Mouse (Mus musculus) forebrain, postnatal 0 days (tissue): ENCODE measurements around the gene Sowaha. TPM values are rescaled to one million over a fixed set of nuclear protein-coding genes. Genes with fewer than 3 reads are reported as not detected.

ENCODE experiments used
- ATAC-seq: fragments of 200-750 bp; cut with Nextera tagmentation; 2 replicates; pipeline ENCODE4 v1.8.0; 2017; ENCODE audit warnings: mild to moderate bottlenecking, moderate library complexity
- DNase-seq: peaks from one replicate; pipeline ENCODE4 v3.0.0-alpha.2; 2015
- H3K27ac ChIP-seq: fragments of 300-500 bp; sonication (generic); 2 replicates; pipeline ENCODE4 v1.5.1; 2014; ENCODE audit warnings: low read depth, mild to moderate bottlenecking, antibody characterized with exemption, low read length, moderate library complexity, mixed read lengths
- H3K27me3 ChIP-seq: fragments of 300-500 bp; sonication (generic); 2 replicates; pipeline ENCODE4 v1.6.1; 2014; ENCODE audit warnings: mild to moderate bottlenecking, low read length, mixed read lengths; ENCODE audit not compliant: insufficient read depth
- H3K36me3 ChIP-seq: fragments of 300-500 bp; sonication (generic); 2 replicates; pipeline ENCODE4 v1.6.1; 2014; ENCODE audit warnings: mild to moderate bottlenecking, moderate library complexity; ENCODE audit not compliant: insufficient read depth
- H3K4me1 ChIP-seq: fragments of 300-500 bp; sonication (generic); 2 replicates; pipeline ENCODE4 v1.6.1; 2014; ENCODE audit warnings: antibody characterized with exemption; ENCODE audit not compliant: insufficient read depth
- H3K4me2 ChIP-seq: fragments of 300-500 bp; sonication (generic); 2 replicates; pipeline ENCODE4 v1.6.1; 2014; ENCODE audit warnings: low read depth, mild to moderate bottlenecking, moderate library complexity
- H3K4me3 ChIP-seq: fragments of 300-500 bp; sonication (generic); 2 replicates; pipeline ENCODE4 v1.5.1; 2014; ENCODE audit warnings: low read depth, low read length, mixed read lengths
- H3K9ac ChIP-seq: fragments of 300-500 bp; sonication (generic); 2 replicates; pipeline ENCODE4 v1.6.1; 2014; ENCODE audit warnings: mild to moderate bottlenecking
- H3K9me3 ChIP-seq: fragments of 300-500 bp; sonication (generic); 2 replicates; pipeline ENCODE4 v1.6.1; 2016; ENCODE audit warnings: low read length
- CTCF ChIP-seq: sonication (generic); IDR thresholded peaks from 2 replicates; pipeline ENCODE4 v1.5.1; 2016; ENCODE audit warnings: antibody characterized with exemption, control low read depth, low read depth
- WGBS: fragments of 180-500 bp; shearing (Covaris S2); extraction: QIAGEN DNeasy Blood & Tissue Kit; methylation state at CpG from one replicate; pipeline ENCODE4 v1.1.7; 2014; 5-methylcytosine and 5-hydroxymethylcytosine counted together
- polyA plus RNA-seq: library from polyadenylated mRNA; unstranded; fragments of >200 nt; fragmentation: Nextera tagmentation; extraction: Ambion mirVana; gene quantifications from 2 replicates; pipeline ENCODE4 v1.2.1, GENCODE M21; 2015
- total RNA-seq: library from RNA; depleted of rRNA; stranded (reverse); fragments of >200 nt; gene quantifications from 2 replicates; pipeline ENCODE4 v1.2.3, GENCODE M21; 2014

Sowaha gene
- total and polyA plus RNA-seq, 2 experiments from 2014 or later = 7.9 to 13.5 TPM

GRCm38 (mm10) chr11:53505026-53505663 lies 25.1 kb upstream of the Sowaha start:
- no peak for TF ChIP-seq CTCF
- 34% methylated on average over 5 of the region's 5 CpGs for WGBS
- H3K4me3 ChIP-seq = no peak overlapping the region
- H3K27ac ChIP-seq = no peak overlapping the region; the same call in 1 of the 2 replicates
- ATAC-seq = peak; percentile 79
- peak; percentile 59 for DNase-seq
- H3K9ac ChIP-seq = no peak overlapping the region
- no peak overlapping the region for H3K4me2 ChIP-seq
- no peaks in the 10 kb centered on the region for H3K9me3 ChIP-seq
- H3K36me3 ChIP-seq = no peaks in the 10 kb centered on the region
- H3K4me1 ChIP-seq = no peaks in the 10 kb centered on the region
- no peaks in the 10 kb centered on the region for H3K27me3 ChIP-seq

GRCm38 (mm10) chr11:53504376-53504775 lies 24.3 kb upstream of the Sowaha start:
- no peak for TF ChIP-seq CTCF
- no peak for ATAC-seq

GRCm38 (mm10) chr11:53503738-53504137 lies 23.7 kb upstream of the Sowaha start:
- no peak overlapping the region for H3K4me3 ChIP-seq
- 86% methylated on average over 5 of the region's 5 CpGs for WGBS
- no peak for TF ChIP-seq CTCF
- no peak overlapping the region for H3K4me2 ChIP-seq
- no peak overlapping the region for H3K27ac ChIP-seq
- H3K36me3 ChIP-seq = no peaks in the 10 kb centered on the region
- H3K9me3 ChIP-seq = no peaks in the 10 kb centered on the region
- no peak overlapping the region for H3K9ac ChIP-seq
- no peaks in the 10 kb centered on the region for H3K27me3 ChIP-seq
- no peaks in the 10 kb centered on the region for H3K4me1 ChIP-seq
- DNase-seq = no peak
- ATAC-seq = no peak

More at GRCm38 (mm10) chr11:53504376-53504775, 24.3 kb upstream of the Sowaha start:
- no peak for DNase-seq
- H3K27ac ChIP-seq = no peak overlapping the region
- no peaks in the 10 kb centered on the region for H3K36me3 ChIP-seq
- no peaks in the 10 kb centered on the region for H3K9me3 ChIP-seq
- H3K4me2 ChIP-seq = no peak overlapping the region
- no peaks in the 10 kb centered on the region for H3K27me3 ChIP-seq
- no peak overlapping the region for H3K4me3 ChIP-seq
- 96% methylated on average over 8 of the region's 8 CpGs for WGBS
- H3K9ac ChIP-seq = no peak overlapping the region
- no peaks in the 10 kb centered on the region for H3K4me1 ChIP-seq

GRCm38 (mm10) chr11:53502039-53502765 lies 22.1 kb upstream of the Sowaha start:
- WGBS = 77% methylated on average over 8 of the region's 8 CpGs

GRCm38 (mm10) chr11:53500569-53500968 lies 20.5 kb upstream of the Sowaha start:
- DNase-seq (no peak), ATAC-seq (no peak)
- no peaks in the 10 kb centered on the region for H3K9me3 ChIP-seq
- H3K27ac ChIP-seq = no peak overlapping the region
- no peak overlapping the region for H3K4me2 ChIP-seq
- WGBS = 10% methylated on average over 11 of the region's 11 CpGs
- H3K9ac ChIP-seq = no peak overlapping the region
- no peak for TF ChIP-seq CTCF
- H3K4me3 ChIP-seq = no peak overlapping the region
- H3K27me3 ChIP-seq = no peaks in the 10 kb centered on the region
- H3K4me1 ChIP-seq = no peaks in the 10 kb centered on the region
- H3K36me3 ChIP-seq = no peaks in the 10 kb centered on the region

More at GRCm38 (mm10) chr11:53502039-53502765, 22.1 kb upstream of the Sowaha start:
- H3K9ac ChIP-seq = no peak overlapping the region
- H3K4me1 ChIP-seq = no peaks in the 10 kb centered on the region
- no peak overlapping the region for H3K27ac ChIP-seq
- H3K9me3 ChIP-seq = no peaks in the 10 kb centered on the region
- H3K27me3 ChIP-seq = no peaks in the 10 kb centered on the region
- no peak overlapping the region for H3K4me3 ChIP-seq
- peak; percentile 19 for DNase-seq
- TF ChIP-seq CTCF = no peak
- H3K36me3 ChIP-seq = no peaks in the 10 kb centered on the region
- ATAC-seq = 0 out of 2 replicates have a peak, but pooled peaks have one; percentile 23
- no peak overlapping the region for H3K4me2 ChIP-seq

- ATAC-seq = no peak
- H3K4me3 ChIP-seq = no peak overlapping the region
- H3K27ac ChIP-seq = no peak overlapping the region
- no peaks in the 10 kb centered on the region for H3K4me1 ChIP-seq
- no peaks in the 10 kb centered on the region for H3K9me3 ChIP-seq
- peak; percentile 59 for DNase-seq
- WGBS = 52% methylated on average over 6 of the region's 6 CpGs
- no peak overlapping the region for H3K9ac ChIP-seq
- no peaks in the 10 kb centered on the region for H3K36me3 ChIP-seq
- no peak for TF ChIP-seq CTCF
- H3K4me2 ChIP-seq = no peak overlapping the region
- no peaks in the 10 kb centered on the region for H3K27me3 ChIP-seq
These were observed 16.9 kb upstream of the Sowaha start for GRCm38 (mm10) chr11:53496946-53497345.

GRCm38 (mm10) chr11:53495417-53495816 lies 15.3 kb upstream of the Sowaha start:
- H3K9ac ChIP-seq = no peak overlapping the region
- TF ChIP-seq CTCF = no peak
- H3K4me3 ChIP-seq = no peak overlapping the region
- no peaks in the 10 kb centered on the region for H3K9me3 ChIP-seq
- no peaks in the 10 kb centered on the region for H3K4me1 ChIP-seq
- H3K27me3 ChIP-seq = no peaks in the 10 kb centered on the region
- WGBS = 10% methylated on average over 6 of the region's 6 CpGs
- DNase-seq (no peak), ATAC-seq (peak; percentile 67; the same call in 1 of the 2 replicates)
- H3K27ac ChIP-seq = peak overlapping the region; percentile 36; the same call in 1 of the 2 replicates
- no peak overlapping the region for H3K4me2 ChIP-seq
- no peaks in the 10 kb centered on the region for H3K36me3 ChIP-seq
